Mouse (Mus musculus): ENCODE measurements around the gene Kdm1b.

- no peak for TF ChIP-seq CTCF (conservative IDR thresholded peaks at IDR 0.05; ENCODE audit: insufficient read depth, insufficient read length, low read depth, low read length)
- no peak for TF ChIP-seq POLR2A (IDR thresholded peaks at IDR 0.05; ENCODE audit: low read depth, low read length)
Measured at GRCm38 (mm10) chr13:47116000-47116399, 72.7 kb downstream of the Kdm1b start.
